Mouse (Mus musculus): ENCODE data around the gene Ndufa13. TPM values are rescaled to one million over a fixed set of nuclear protein-coding genes. Genes with fewer than 3 reads are reported as not detected.
A peak's percentile ranks its signal among the peaks of the same experiment; 100 is the strongest.

Ndufa13 gene
- polyA plus RNA-seq, 1 experiment from 2014 or later: 216 TPM

- DNase-seq (ENCODE audit: low spot score) (no peak), ATAC-seq (no peak)
- Histone ChIP-seq H3K9me3 (replicated peaks; ENCODE audit: control insufficient read depth, low read length) (0 out of 2 replicates have a peak, but pooled peaks cover 2% of the 10 kb centered on the region), H3K36me3 (ENCODE audit: control insufficient read depth, insufficient read depth, low read length) (no peaks in the 10 kb centered on the region), H3K9ac (ENCODE audit: low read length) (no peak overlapping the region), H3K27me3 (replicated peaks; ENCODE audit: control insufficient read depth, insufficient read depth, low read length) (peaks cover 54% of the 10 kb centered on the region), H3K27ac (ENCODE audit: low read depth, low read length) (no peak overlapping the region), H3K4me3 (ENCODE audit: low read depth, low read length) (no peak overlapping the region), H3K4me2 (ENCODE audit: low read length) (no peak overlapping the region), H3K4me1 (ENCODE audit: control insufficient read depth, insufficient read depth, low read length) (no peaks in the 10 kb centered on the region)
- WGBS: 62% methylated on average over 8 of the region's 8 CpGs
These were observed 22.7 kb downstream of the Ndufa13 start for GRCm38 (mm10) chr8:69879678-69880077.

GRCm38 (mm10) chr8:69877992-69878391 is 24.4 kb downstream of the Ndufa13 start:
- Histone ChIP-seq H3K27me3 (replicated peaks; ENCODE audit: control insufficient read depth, insufficient read depth, low read length) (peaks cover 38% of the 10 kb centered on the region), H3K36me3 (ENCODE audit: control insufficient read depth, insufficient read depth, low read length) (peaks cover 5% of the 10 kb centered on the region; the same call in 1 of the 2 replicates), H3K9ac (ENCODE audit: low read length) (no peak overlapping the region), H3K4me2 (ENCODE audit: low read length) (no peak overlapping the region), H3K4me1 (ENCODE audit: control insufficient read depth, insufficient read depth, low read length) (no peaks in the 10 kb centered on the region), H3K4me3 (ENCODE audit: low read depth, low read length) (no peak overlapping the region), H3K9me3 (replicated peaks; ENCODE audit: control insufficient read depth, low read length) (0 out of 2 replicates have a peak, but pooled peaks cover 2% of the 10 kb centered on the region), H3K27ac (ENCODE audit: low read depth, low read length) (no peak overlapping the region)
- ATAC-seq (no peak), DNase-seq (ENCODE audit: low spot score) (no peak)
- 60% methylated on average over 3 of the region's 3 CpGs for WGBS

- 0 out of 2 replicates have a peak, but pooled peaks cover 2% of the 10 kb centered on the region for H3K9me3 ChIP-seq (replicated peaks; ENCODE audit: control insufficient read depth, low read length)
- peaks cover 9% of the 10 kb centered on the region; the same call in 1 of the 2 replicates for H3K36me3 ChIP-seq (ENCODE audit: control insufficient read depth, insufficient read depth, low read length)
- WGBS: 86% methylated on average over 4 of the region's 4 CpGs
- no peak overlapping the region for H3K4me2 ChIP-seq (ENCODE audit: low read length)
- no peak overlapping the region for H3K4me3 ChIP-seq (ENCODE audit: low read depth, low read length)
- H3K27me3 ChIP-seq (replicated peaks; ENCODE audit: control insufficient read depth, insufficient read depth, low read length): peaks cover 32% of the 10 kb centered on the region
- no peak overlapping the region for H3K9ac ChIP-seq (ENCODE audit: low read length)
- no peaks in the 10 kb centered on the region for H3K4me1 ChIP-seq (ENCODE audit: control insufficient read depth, insufficient read depth, low read length)
- DNase-seq (ENCODE audit: low spot score) (no peak), ATAC-seq (no peak)
- no peak overlapping the region for H3K27ac ChIP-seq (ENCODE audit: low read depth, low read length)
These were observed 25.0 kb downstream of the Ndufa13 start for GRCm38 (mm10) chr8:69877396-69877795.

GRCm38 (mm10) chr8:69876967-69877366 is 25.4 kb downstream of the Ndufa13 start:
- Histone ChIP-seq H3K36me3 (ENCODE audit: control insufficient read depth, insufficient read depth, low read length) (peaks cover 12% of the 10 kb centered on the region; the same call in 1 of the 2 replicates), H3K4me2 (ENCODE audit: low read length) (no peak overlapping the region), H3K4me1 (ENCODE audit: control insufficient read depth, insufficient read depth, low read length) (no peaks in the 10 kb centered on the region), H3K4me3 (ENCODE audit: low read depth, low read length) (no peak overlapping the region), H3K27me3 (replicated peaks; ENCODE audit: control insufficient read depth, insufficient read depth, low read length) (peaks cover 27% of the 10 kb centered on the region), H3K9ac (ENCODE audit: low read length) (no peak overlapping the region), H3K27ac (ENCODE audit: low read depth, low read length) (no peak overlapping the region), H3K9me3 (replicated peaks; ENCODE audit: control insufficient read depth, low read length) (0 out of 2 replicates have a peak, but pooled peaks cover 2% of the 10 kb centered on the region)
- no peak for DNase-seq (ENCODE audit: low spot score)
- no peak for ATAC-seq
- 83% methylated on average over 10 of the region's 10 CpGs for WGBS

- Histone ChIP-seq H3K36me3 (ENCODE audit: control insufficient read depth, insufficient read depth, low read length) (peaks cover 12% of the 10 kb centered on the region; the same call in 1 of the 2 replicates), H3K4me1 (ENCODE audit: control insufficient read depth, insufficient read depth, low read length) (no peaks in the 10 kb centered on the region), H3K9me3 (replicated peaks; ENCODE audit: control insufficient read depth, low read length) (no peaks in the 10 kb centered on the region), H3K9ac (ENCODE audit: low read length) (no peak overlapping the region), H3K4me3 (ENCODE audit: low read depth, low read length) (no peak overlapping the region), H3K4me2 (ENCODE audit: low read length) (no peak overlapping the region), H3K27me3 (replicated peaks; ENCODE audit: control insufficient read depth, insufficient read depth, low read length) (peaks cover 19% of the 10 kb centered on the region), H3K27ac (ENCODE audit: low read depth, low read length) (no peak overlapping the region)
- no peak for ATAC-seq
- 50% methylated on average over 10 of the region's 10 CpGs for WGBS
- DNase-seq (ENCODE audit: low spot score): no peak
These were observed 26.3 kb downstream of the Ndufa13 start for GRCm38 (mm10) chr8:69876097-69876496.

GRCm38 (mm10) chr8:69874654-69875053 is 27.7 kb downstream of the Ndufa13 start:
- Histone ChIP-seq H3K36me3 (ENCODE audit: control insufficient read depth, insufficient read depth, low read length) (peaks cover 20% of the 10 kb centered on the region; the same call in 1 of the 2 replicates), H3K27ac (ENCODE audit: low read depth, low read length) (no peak overlapping the region), H3K4me3 (ENCODE audit: low read depth, low read length) (no peak overlapping the region), H3K9me3 (replicated peaks; ENCODE audit: control insufficient read depth, low read length) (no peaks in the 10 kb centered on the region), H3K4me1 (ENCODE audit: control insufficient read depth, insufficient read depth, low read length) (no peaks in the 10 kb centered on the region), H3K9ac (ENCODE audit: low read length) (no peak overlapping the region), H3K4me2 (ENCODE audit: low read length) (no peak overlapping the region), H3K27me3 (replicated peaks; ENCODE audit: control insufficient read depth, insufficient read depth, low read length) (peaks cover 4% of the 10 kb centered on the region)
- DNase-seq (ENCODE audit: low spot score) (no peak), ATAC-seq (no peak)
- 85% methylated on average over 13 of the region's 13 CpGs for WGBS

GRCm38 (mm10) chr8:69874155-69874554 is 28.2 kb downstream of the Ndufa13 start:
- 12% methylated on average over 9 of the region's 9 CpGs for WGBS
- ATAC-seq: 0 out of 2 replicates have a peak, but pooled peaks have one; percentile 5
- peaks cover 20% of the 10 kb centered on the region; the same call in 1 of the 2 replicates for H3K36me3 ChIP-seq (ENCODE audit: control insufficient read depth, insufficient read depth, low read length)
- no peaks in the 10 kb centered on the region for H3K27me3 ChIP-seq (replicated peaks; ENCODE audit: control insufficient read depth, insufficient read depth, low read length)
- H3K9ac ChIP-seq (ENCODE audit: low read length): no peak overlapping the region
- no peaks in the 10 kb centered on the region for H3K9me3 ChIP-seq (replicated peaks; ENCODE audit: control insufficient read depth, low read length)
- no peak overlapping the region for H3K27ac ChIP-seq (ENCODE audit: low read depth, low read length)
- H3K4me1 ChIP-seq (ENCODE audit: control insufficient read depth, insufficient read depth, low read length): no peaks in the 10 kb centered on the region
- no peak overlapping the region for H3K4me2 ChIP-seq (ENCODE audit: low read length)
- DNase-seq (ENCODE audit: low spot score): peak; percentile 74
- no peak overlapping the region for H3K4me3 ChIP-seq (ENCODE audit: low read depth, low read length)

- Histone ChIP-seq H3K9me3 (replicated peaks; ENCODE audit: control insufficient read depth, low read length) (no peaks in the 10 kb centered on the region), H3K27ac (ENCODE audit: low read depth, low read length) (no peak overlapping the region), H3K36me3 (ENCODE audit: control insufficient read depth, insufficient read depth, low read length) (peaks cover 20% of the 10 kb centered on the region; the same call in 1 of the 2 replicates), H3K4me3 (ENCODE audit: low read depth, low read length) (no peak overlapping the region), H3K4me1 (ENCODE audit: control insufficient read depth, insufficient read depth, low read length) (no peaks in the 10 kb centered on the region), H3K27me3 (replicated peaks; ENCODE audit: control insufficient read depth, insufficient read depth, low read length) (no peaks in the 10 kb centered on the region), H3K9ac (ENCODE audit: low read length) (no peak overlapping the region), H3K4me2 (ENCODE audit: low read length) (no peak overlapping the region)
- no peak for DNase-seq (ENCODE audit: low spot score)
- no peak for ATAC-seq
- WGBS: 91% methylated on average over 6 of the region's 6 CpGs
These were observed 31.5 kb downstream of the Ndufa13 start for GRCm38 (mm10) chr8:69870907-69871306.

GRCm38 (mm10) chr8:69870003-69870765 is 32.2 kb downstream of the Ndufa13 start:
- no peak for ATAC-seq
- H3K4me2 ChIP-seq (ENCODE audit: low read length): no peak overlapping the region
- 88% methylated on average over 11 of the region's 11 CpGs for WGBS
- no peaks in the 10 kb centered on the region for H3K27me3 ChIP-seq (replicated peaks; ENCODE audit: control insufficient read depth, insufficient read depth, low read length)
- no peak overlapping the region for H3K4me3 ChIP-seq (ENCODE audit: low read depth, low read length)
- no peak overlapping the region for H3K9ac ChIP-seq (ENCODE audit: low read length)
- no peak overlapping the region for H3K27ac ChIP-seq (ENCODE audit: low read depth, low read length)
- DNase-seq (ENCODE audit: low spot score): no peak
- no peaks in the 10 kb centered on the region for H3K9me3 ChIP-seq (replicated peaks; ENCODE audit: control insufficient read depth, low read length)
- no peaks in the 10 kb centered on the region for H3K4me1 ChIP-seq (ENCODE audit: control insufficient read depth, insufficient read depth, low read length)
- peaks cover 21% of the 10 kb centered on the region; the same call in 1 of the 2 replicates for H3K36me3 ChIP-seq (ENCODE audit: control insufficient read depth, insufficient read depth, low read length)
